Mouse (Mus musculus): Measurements from ENCODE around the gene Mgl2. TPM values are rescaled to one million over a fixed set of nuclear protein-coding genes. Genes with fewer than 3 reads are reported as not detected.
"Not testable (repeated sequence)": the region's sequence is repeated elsewhere in the genome, so short reads cannot be mapped to it uniquely, and the experiment has no call there.

Mgl2 gene
- polyA plus RNA-seq, 1 experiment from 2014 or later: not detected

- no peak overlapping the region for H3K4me2 ChIP-seq (ENCODE audit: low read depth)
- WGBS: 83% methylated on average over 3 of the region's 3 CpGs
- H3K27me3 ChIP-seq (ENCODE audit: control insufficient read depth, insufficient read depth, low read length): no peaks in the 10 kb centered on the region
Observed at GRCm38 (mm10) chr11:70162336-70162735, 32.2 kb downstream of the Mgl2 start.

GRCm38 (mm10) chr11:70165972-70166921 lies 36.1 kb downstream of the Mgl2 start:
- Histone ChIP-seq H3K36me3 (ENCODE audit: control insufficient read depth, insufficient read depth, low read length) (no peaks in the 10 kb centered on the region), H3K4me2 (ENCODE audit: low read depth) (no peak overlapping the region), H3K4me1 (ENCODE audit: control insufficient read depth, insufficient read depth, low read length) (no peaks in the 10 kb centered on the region), H3K27ac (ENCODE audit: low read depth, low read length) (no peak overlapping the region), H3K9ac (ENCODE audit: low read length) (no peak overlapping the region), H3K4me3 (ENCODE audit: low read depth, low read length) (no peak overlapping the region), H3K27me3 (ENCODE audit: control insufficient read depth, insufficient read depth, low read length) (no peaks in the 10 kb centered on the region), H3K9me3 (ENCODE audit: control insufficient read depth, low read length) (no peaks in the 10 kb centered on the region)
- DNase-seq (ENCODE audit: low spot score) (no peak), ATAC-seq (ENCODE audit: insufficient read depth, low FRiP score, low TSS enrichment) (no peak)
- 75% methylated on average over 16 of the region's 16 CpGs for WGBS

More at GRCm38 (mm10) chr11:70162336-70162735, 32.2 kb downstream of the Mgl2 start:
- H3K9ac ChIP-seq (ENCODE audit: low read length): no peak overlapping the region
- H3K9me3 ChIP-seq (ENCODE audit: control insufficient read depth, low read length): no peaks in the 10 kb centered on the region
- DNase-seq (ENCODE audit: low spot score): no peak
- H3K4me1 ChIP-seq (ENCODE audit: control insufficient read depth, insufficient read depth, low read length): no peaks in the 10 kb centered on the region
- no peaks in the 10 kb centered on the region for H3K36me3 ChIP-seq (ENCODE audit: control insufficient read depth, insufficient read depth, low read length)
- H3K4me3 ChIP-seq (ENCODE audit: low read depth, low read length): no peak overlapping the region
- ATAC-seq (ENCODE audit: insufficient read depth, low FRiP score, low TSS enrichment): no peak
- no peak overlapping the region for H3K27ac ChIP-seq (ENCODE audit: low read depth, low read length)

GRCm38 (mm10) chr11:70168136-70168535 lies 38.0 kb downstream of the Mgl2 start:
- no peaks in the 10 kb centered on the region for H3K27me3 ChIP-seq (ENCODE audit: control insufficient read depth, insufficient read depth, low read length)
- 64% methylated on average over 7 of the region's 7 CpGs for WGBS
- no peak overlapping the region for H3K4me2 ChIP-seq (ENCODE audit: low read depth)
- DNase-seq (ENCODE audit: low spot score) (no peak), ATAC-seq (ENCODE audit: insufficient read depth, low FRiP score, low TSS enrichment) (no peak)
- no peak overlapping the region for H3K27ac ChIP-seq (ENCODE audit: low read depth, low read length)
- H3K9ac ChIP-seq (ENCODE audit: low read length): no peak overlapping the region
- no peaks in the 10 kb centered on the region for H3K4me1 ChIP-seq (ENCODE audit: control insufficient read depth, insufficient read depth, low read length)
- no peaks in the 10 kb centered on the region for H3K36me3 ChIP-seq (ENCODE audit: control insufficient read depth, insufficient read depth, low read length)
- no peaks in the 10 kb centered on the region for H3K9me3 ChIP-seq (ENCODE audit: control insufficient read depth, low read length)
- H3K4me3 ChIP-seq (ENCODE audit: low read depth, low read length): no peak overlapping the region

GRCm38 (mm10) chr11:70169471-70169870 lies 39.3 kb downstream of the Mgl2 start:
- not testable (repeated sequence) for H3K27ac ChIP-seq (ENCODE audit: low read depth, low read length); DNase-seq (ENCODE audit: low spot score); H3K4me2 ChIP-seq (ENCODE audit: low read depth); H3K36me3 ChIP-seq (ENCODE audit: control insufficient read depth, insufficient read depth, low read length); ATAC-seq (ENCODE audit: insufficient read depth, low FRiP score, low TSS enrichment); H3K4me1 ChIP-seq (ENCODE audit: control insufficient read depth, insufficient read depth, low read length); H3K4me3 ChIP-seq (ENCODE audit: low read depth, low read length); H3K9me3 ChIP-seq (ENCODE audit: control insufficient read depth, low read length); H3K27me3 ChIP-seq (ENCODE audit: control insufficient read depth, insufficient read depth, low read length); H3K9ac ChIP-seq (ENCODE audit: low read length)
- WGBS: 86% methylated on average over 7 of the region's 7 CpGs

- H3K4me1 ChIP-seq (ENCODE audit: control insufficient read depth, insufficient read depth, low read length): no peaks in the 10 kb centered on the region
- no peak for ATAC-seq (ENCODE audit: insufficient read depth, low FRiP score, low TSS enrichment)
- no peaks in the 10 kb centered on the region for H3K27me3 ChIP-seq (ENCODE audit: control insufficient read depth, insufficient read depth, low read length)
- H3K27ac ChIP-seq (ENCODE audit: low read depth, low read length): no peak overlapping the region
- H3K36me3 ChIP-seq (ENCODE audit: control insufficient read depth, insufficient read depth, low read length): no peaks in the 10 kb centered on the region
- WGBS: 84% methylated on average over 7 of the region's 7 CpGs
- H3K4me2 ChIP-seq (ENCODE audit: low read depth): no peak overlapping the region
- H3K9ac ChIP-seq (ENCODE audit: low read length): no peak overlapping the region
- no peak for DNase-seq (ENCODE audit: low spot score)
- no peak overlapping the region for H3K4me3 ChIP-seq (ENCODE audit: low read depth, low read length)
- H3K9me3 ChIP-seq (ENCODE audit: control insufficient read depth, low read length): no peaks in the 10 kb centered on the region
Observed at GRCm38 (mm10) chr11:70170291-70170690, 40.2 kb downstream of the Mgl2 start.

- H3K27me3 ChIP-seq (ENCODE audit: control insufficient read depth, insufficient read depth, low read length): no peaks in the 10 kb centered on the region
- DNase-seq (ENCODE audit: low spot score): no peak
Observed at GRCm38 (mm10) chr11:70171181-70171580, 41.1 kb downstream of the Mgl2 start.

GRCm38 (mm10) chr11:70171847-70172246 lies 41.7 kb downstream of the Mgl2 start:
- ATAC-seq (ENCODE audit: insufficient read depth, low FRiP score, low TSS enrichment) (no peak), DNase-seq (ENCODE audit: low spot score) (no peak)
- no peak overlapping the region for H3K9ac ChIP-seq (ENCODE audit: low read length)
- H3K4me2 ChIP-seq (ENCODE audit: low read depth): no peak overlapping the region
- no peak overlapping the region for H3K4me3 ChIP-seq (ENCODE audit: low read depth, low read length)
- no peaks in the 10 kb centered on the region for H3K36me3 ChIP-seq (ENCODE audit: control insufficient read depth, insufficient read depth, low read length)
- H3K9me3 ChIP-seq (ENCODE audit: control insufficient read depth, low read length): no peaks in the 10 kb centered on the region
- H3K4me1 ChIP-seq (ENCODE audit: control insufficient read depth, insufficient read depth, low read length): no peaks in the 10 kb centered on the region
- no peaks in the 10 kb centered on the region for H3K27me3 ChIP-seq (ENCODE audit: control insufficient read depth, insufficient read depth, low read length)
- WGBS: 56% methylated on average over 3 of the region's 3 CpGs
- no peak overlapping the region for H3K27ac ChIP-seq (ENCODE audit: low read depth, low read length)

More at GRCm38 (mm10) chr11:70171181-70171580, 41.1 kb downstream of the Mgl2 start:
- 79% methylated on average over 7 of the region's 7 CpGs for WGBS
- no peaks in the 10 kb centered on the region for H3K4me1 ChIP-seq (ENCODE audit: control insufficient read depth, insufficient read depth, low read length)
- H3K9ac ChIP-seq (ENCODE audit: low read length): no peak overlapping the region
- ATAC-seq (ENCODE audit: insufficient read depth, low FRiP score, low TSS enrichment): no peak
- no peak overlapping the region for H3K27ac ChIP-seq (ENCODE audit: low read depth, low read length)
- no peaks in the 10 kb centered on the region for H3K36me3 ChIP-seq (ENCODE audit: control insufficient read depth, insufficient read depth, low read length)
- H3K4me3 ChIP-seq (ENCODE audit: low read depth, low read length): no peak overlapping the region
- H3K9me3 ChIP-seq (ENCODE audit: control insufficient read depth, low read length): no peaks in the 10 kb centered on the region
- no peak overlapping the region for H3K4me2 ChIP-seq (ENCODE audit: low read depth)

GRCm38 (mm10) chr11:70172298-70172697 lies 42.2 kb downstream of the Mgl2 start:
- 59% methylated on average over 5 of the region's 5 CpGs for WGBS
- Histone ChIP-seq H3K9ac (ENCODE audit: low read length) (no peak overlapping the region), H3K4me2 (ENCODE audit: low read depth) (no peak overlapping the region), H3K27me3 (ENCODE audit: control insufficient read depth, insufficient read depth, low read length) (no peaks in the 10 kb centered on the region), H3K9me3 (ENCODE audit: control insufficient read depth, low read length) (no peaks in the 10 kb centered on the region), H3K4me3 (ENCODE audit: low read depth, low read length) (no peak overlapping the region), H3K27ac (ENCODE audit: low read depth, low read length) (no peak overlapping the region), H3K36me3 (ENCODE audit: control insufficient read depth, insufficient read depth, low read length) (no peaks in the 10 kb centered on the region), H3K4me1 (ENCODE audit: control insufficient read depth, insufficient read depth, low read length) (no peaks in the 10 kb centered on the region)
- DNase-seq (ENCODE audit: low spot score) (no peak), ATAC-seq (ENCODE audit: insufficient read depth, low FRiP score, low TSS enrichment) (no peak)

- Histone ChIP-seq H3K27ac (ENCODE audit: low read depth, low read length) (no peak overlapping the region), H3K4me2 (ENCODE audit: low read depth) (no peak overlapping the region), H3K9ac (ENCODE audit: low read length) (no peak overlapping the region), H3K4me3 (ENCODE audit: low read depth, low read length) (no peak overlapping the region), H3K36me3 (ENCODE audit: control insufficient read depth, insufficient read depth, low read length) (no peaks in the 10 kb centered on the region), H3K4me1 (ENCODE audit: control insufficient read depth, insufficient read depth, low read length) (no peaks in the 10 kb centered on the region), H3K27me3 (ENCODE audit: control insufficient read depth, insufficient read depth, low read length) (no peaks in the 10 kb centered on the region), H3K9me3 (ENCODE audit: control insufficient read depth, low read length) (no peaks in the 10 kb centered on the region)
- ATAC-seq (ENCODE audit: insufficient read depth, low FRiP score, low TSS enrichment): no peak
- DNase-seq (ENCODE audit: low spot score): no peak
- 80% methylated on average over 4 of the region's 4 CpGs for WGBS
Observed at GRCm38 (mm10) chr11:70174491-70174890, 44.4 kb downstream of the Mgl2 start.

Data from neural tube, embryonic 11.5 days (tissue).